Mouse (Mus musculus) urinary bladder, postnatal 10 days (tissue): ENCODE measurements around the gene Cacna1a.
"Not testable (repeated sequence)": the region's sequence is repeated elsewhere in the genome, so short reads cannot be mapped to it uniquely, and the experiment has no call there.

Experiments
- DNase-seq: peaks from one replicate; pipeline ENCODE4 v3.0.0; 2022; ENCODE audit warnings: low spot score

Cacna1a gene

DNA sequence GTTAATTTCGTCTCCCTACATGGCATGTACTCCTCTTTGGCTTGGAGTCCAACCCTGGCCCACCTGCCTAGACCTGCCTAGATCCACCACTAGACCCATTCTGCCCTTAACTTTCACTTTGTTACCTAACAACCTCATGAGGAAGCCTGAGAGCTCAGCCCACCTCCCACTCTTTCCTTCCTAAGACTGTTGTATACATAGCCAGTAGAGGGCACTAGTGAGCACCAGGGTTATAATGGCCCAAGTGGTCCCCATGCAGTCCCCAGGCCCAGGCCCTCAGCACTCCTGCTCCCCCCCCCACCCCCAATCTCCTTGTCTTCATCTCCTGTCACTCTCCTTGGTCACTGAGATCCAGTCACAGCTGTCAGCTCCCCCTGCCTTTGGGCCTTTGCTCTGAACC is 86.2 kb downstream of the Cacna1a start:
- no peak for DNase-seq

- no peak for DNase-seq
Measured at GRCm38 (mm10) chr8:84477341-84477740, 89.1 kb downstream of the Cacna1a start.

DNA sequence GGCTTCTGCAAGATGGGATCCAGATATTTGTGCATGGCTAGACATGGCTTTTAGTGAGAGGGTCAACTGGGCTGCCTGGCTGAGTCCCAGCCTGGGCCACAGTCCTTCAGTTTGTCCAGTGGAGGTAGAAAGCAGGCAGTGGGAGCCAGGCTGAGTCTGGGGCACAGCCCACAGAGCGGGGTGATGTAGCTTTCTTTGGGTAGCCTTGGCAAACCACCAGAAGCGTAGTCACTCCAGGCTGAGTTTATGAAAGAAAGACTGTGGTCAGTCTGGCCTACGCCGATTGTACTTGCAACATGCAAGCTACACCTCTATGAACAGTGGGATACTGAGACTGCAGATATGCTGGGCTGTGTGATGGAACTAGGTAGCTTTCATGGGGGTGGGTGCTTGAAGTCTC is 94.8 kb downstream of the Cacna1a start:
- no peak for DNase-seq

DNA sequence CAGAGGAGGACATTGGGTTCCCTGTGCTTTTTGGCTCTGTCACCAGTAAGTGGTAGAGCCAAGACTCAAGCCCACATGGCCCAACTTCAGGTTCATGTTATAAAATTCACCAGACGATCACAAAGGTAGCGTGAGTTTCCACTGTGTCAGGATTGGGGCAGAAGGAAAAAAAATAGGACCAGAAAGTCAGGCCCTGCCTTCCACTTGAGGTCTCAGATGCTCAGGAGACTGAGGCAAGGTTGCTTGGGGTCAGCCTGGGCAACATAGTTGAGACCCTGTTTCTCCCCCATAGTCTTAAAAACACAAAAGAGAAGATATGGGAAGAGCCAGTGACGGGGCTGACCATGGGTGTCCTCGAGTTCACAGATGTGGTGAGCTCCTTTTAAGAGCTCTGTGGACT is 97.1 kb downstream of the Cacna1a start:
- DNase-seq, result no peak

DNA sequence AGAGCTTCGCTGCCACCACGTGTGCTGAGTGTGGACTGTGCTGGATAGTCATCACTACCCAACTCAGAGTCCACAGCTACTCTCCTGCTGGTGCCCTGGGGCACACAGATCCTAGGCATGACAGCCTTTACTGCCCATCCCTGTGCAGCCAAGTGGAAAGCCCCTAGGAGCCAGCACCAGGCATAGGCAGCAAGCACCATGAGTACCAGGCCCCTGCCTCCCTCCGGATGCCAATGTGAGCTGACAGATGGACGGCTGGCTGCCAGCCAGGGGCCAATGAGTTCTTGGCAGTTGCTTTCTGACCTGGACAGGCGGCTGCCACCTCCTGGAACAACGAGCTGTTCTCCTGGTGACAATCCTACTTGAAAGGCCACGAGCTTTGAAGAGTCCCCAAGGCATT is 97.6 kb downstream of the Cacna1a start:
- no peak for DNase-seq

DNA sequence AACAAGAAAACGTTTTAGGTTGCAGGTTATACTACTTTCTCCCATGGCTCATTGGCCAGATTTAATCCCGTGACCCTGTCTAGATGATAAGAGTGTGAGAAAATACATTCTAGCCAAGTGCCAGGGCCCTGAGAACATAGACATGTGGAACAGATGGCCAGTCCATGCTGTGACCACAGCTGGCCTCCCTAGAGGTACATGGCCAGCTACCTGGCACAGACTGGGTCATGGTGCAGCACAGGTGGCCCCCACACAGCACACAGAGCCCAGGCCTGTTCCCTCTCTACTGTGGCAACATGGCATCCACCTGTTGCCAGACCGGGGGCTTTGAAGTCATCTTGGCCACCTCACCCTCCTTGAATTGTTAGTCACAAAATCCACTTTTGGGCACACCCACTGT is 101.0 kb downstream of the Cacna1a start:
- DNase-seq, result no peak

GRCm38 (mm10) chr8:84494541-84495084 is 106.4 kb downstream of the Cacna1a start:
- no peak for DNase-seq

GRCm38 (mm10) chr8:84501181-84501580 is 112.9 kb downstream of the Cacna1a start:
- no peak for DNase-seq

- DNase-seq, result no peak
Measured at GRCm38 (mm10) chr8:84501671-84502308, 113.5 kb downstream of the Cacna1a start.

DNA sequence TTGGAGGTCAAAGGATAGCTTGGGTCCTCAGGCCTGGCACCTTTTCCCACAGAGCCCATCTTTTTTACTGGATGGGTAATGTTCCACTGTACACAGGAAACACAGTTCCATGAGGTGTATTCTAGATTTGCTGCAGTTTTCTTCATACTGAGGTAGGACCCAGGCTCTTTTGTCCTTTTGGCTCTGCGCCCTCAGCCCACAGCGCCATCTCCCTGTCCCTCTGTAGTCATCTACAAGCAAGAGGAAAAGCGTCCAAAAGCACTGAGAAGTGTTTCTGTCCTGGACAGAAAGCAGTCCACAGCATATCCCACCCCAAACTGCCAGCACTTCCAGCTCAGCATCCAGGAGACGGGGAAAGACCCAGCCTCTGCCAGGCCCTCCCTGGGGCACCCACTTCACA is 114.4 kb downstream of the Cacna1a start:
- no peak for DNase-seq

DNA sequence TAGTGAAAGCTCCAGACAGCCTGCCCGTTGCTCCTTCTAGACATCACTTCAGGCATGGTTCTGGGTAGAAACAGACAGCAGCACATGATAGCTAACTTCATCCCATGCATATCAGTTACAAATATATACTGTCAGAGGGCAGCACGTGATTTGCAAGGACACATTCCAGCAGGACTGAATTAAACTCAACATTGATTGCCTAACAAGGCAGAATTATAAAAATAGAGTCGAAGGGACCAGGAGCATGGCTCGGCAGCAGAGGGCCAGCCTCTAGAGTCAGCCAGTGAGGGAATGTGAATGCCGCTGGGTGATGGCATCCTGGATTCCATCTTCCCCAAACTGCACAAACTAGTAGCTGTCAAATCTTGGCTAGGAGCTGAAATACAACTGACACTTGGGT is 119.0 kb downstream of the Cacna1a start:
- DNase-seq, result no peak

GRCm38 (mm10) chr8:84509764-84510163 is 121.5 kb downstream of the Cacna1a start:
- DNase-seq, result not testable (repeated sequence)

DNA sequence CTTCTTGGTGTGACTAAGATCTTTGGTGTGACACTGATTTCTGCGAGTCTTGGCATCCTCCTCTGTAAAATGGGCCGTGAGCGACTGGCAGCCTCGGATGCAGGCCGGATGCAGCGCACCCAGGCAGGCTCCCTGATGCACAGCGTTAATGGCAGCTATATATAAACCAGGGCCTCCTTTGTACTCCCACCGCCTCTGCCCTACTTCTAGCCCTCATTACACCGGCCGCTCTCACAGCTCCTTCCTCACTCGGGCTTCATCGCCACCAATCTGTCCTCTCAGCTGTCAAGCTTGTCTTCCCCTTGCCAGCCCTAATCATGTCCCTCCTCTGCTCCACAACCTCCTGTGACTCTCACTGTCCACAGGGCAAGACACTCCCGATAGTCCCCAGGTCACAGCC is 123.4 kb downstream of the Cacna1a start:
- DNase-seq, result no peak

- no peak for DNase-seq
Measured at GRCm38 (mm10) chr8:84513765-84514164, 125.5 kb downstream of the Cacna1a start.

DNA sequence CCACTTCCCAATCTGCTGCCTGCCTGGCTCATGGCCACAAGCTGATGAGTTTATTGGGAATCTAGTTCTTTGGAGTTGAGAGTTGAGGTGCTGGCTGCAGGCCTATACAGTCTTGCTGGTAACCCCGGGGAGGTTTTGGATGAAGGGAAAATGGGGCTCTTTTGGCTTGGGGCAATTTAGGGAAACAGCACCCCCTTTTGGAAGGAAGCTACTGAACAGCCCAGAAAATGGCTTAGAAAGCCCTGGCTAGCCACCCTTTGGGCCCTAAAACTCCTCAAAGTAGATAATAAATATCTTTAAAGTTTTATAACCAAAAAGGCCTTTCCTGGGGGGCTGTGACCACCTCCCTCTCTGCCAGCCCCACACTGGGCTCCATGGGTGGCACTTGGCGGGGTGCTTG is 129.9 kb downstream of the Cacna1a start:
- DNase-seq, result no peak

DNA sequence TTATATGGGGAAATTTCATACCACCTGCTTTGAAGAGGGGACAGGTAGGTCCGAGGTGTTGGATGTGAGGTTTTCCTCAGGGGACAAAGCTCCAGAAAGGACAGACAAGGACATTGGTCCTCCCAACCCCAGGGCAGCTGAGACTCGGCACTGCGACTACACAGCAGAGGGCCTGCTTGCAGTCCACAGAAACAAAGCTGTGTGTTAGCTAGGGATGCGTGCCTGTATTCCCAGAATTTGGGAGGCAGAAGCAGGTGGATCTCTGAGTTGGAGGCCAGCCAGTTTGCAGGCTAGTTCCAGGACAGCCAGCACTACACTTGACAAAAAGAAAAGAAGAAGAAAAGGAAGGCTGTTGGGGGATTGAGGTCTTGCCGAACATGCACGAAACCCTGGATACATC is 130.5 kb downstream of the Cacna1a start:
- no peak for DNase-seq

GRCm38 (mm10) chr8:84519767-84520626 is 131.8 kb downstream of the Cacna1a start:
- DNase-seq, result no peak

GRCm38 (mm10) chr8:84520999-84521398 is 132.8 kb downstream of the Cacna1a start:
- no peak for DNase-seq

DNA sequence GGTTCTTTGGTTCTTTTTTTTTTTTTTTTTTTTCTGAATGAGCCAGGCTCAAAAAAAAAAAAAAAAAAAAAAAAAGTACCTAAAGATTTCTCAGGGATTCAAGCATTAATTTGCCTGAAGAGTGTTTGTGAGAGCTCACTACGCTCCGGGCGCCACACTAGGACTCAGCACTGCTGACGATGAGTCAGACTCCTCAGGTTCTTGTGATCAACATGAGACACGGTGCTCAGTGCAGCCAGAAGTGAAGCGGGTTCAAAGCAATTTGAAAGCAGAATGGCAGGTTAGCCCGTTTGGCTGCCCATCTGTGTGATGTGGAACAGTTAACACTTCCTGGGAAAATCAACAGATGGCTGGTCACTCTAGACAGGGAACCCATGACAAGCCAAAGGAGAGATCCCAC is 139.8 kb downstream of the Cacna1a start:
- DNase-seq, result no peak

GRCm38 (mm10) chr8:84529548-84529947 is 141.3 kb downstream of the Cacna1a start:
- DNase-seq, result no peak

- no peak for DNase-seq
Measured at GRCm38 (mm10) chr8:84532725-84533124, 144.5 kb downstream of the Cacna1a start.

DNA sequence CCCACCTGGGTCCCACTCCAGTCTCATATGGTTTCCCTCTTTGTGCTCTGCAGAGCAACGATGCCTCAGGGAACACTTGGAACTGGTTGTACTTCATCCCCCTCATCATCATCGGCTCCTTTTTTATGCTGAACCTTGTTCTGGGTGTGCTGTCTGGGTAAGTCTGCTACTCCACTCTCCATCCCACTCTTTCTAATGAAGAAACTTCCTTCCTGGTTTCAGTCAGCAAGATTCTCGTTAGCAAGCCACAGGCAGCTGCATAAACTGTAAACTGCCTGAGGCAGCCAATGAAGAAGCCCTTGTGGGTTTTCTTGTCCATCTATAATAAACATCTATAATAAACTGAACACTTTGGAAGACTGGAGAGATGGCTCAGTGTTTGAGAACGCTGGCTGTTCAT is 145.1 kb downstream of the Cacna1a start:
- no peak for DNase-seq

DNA sequence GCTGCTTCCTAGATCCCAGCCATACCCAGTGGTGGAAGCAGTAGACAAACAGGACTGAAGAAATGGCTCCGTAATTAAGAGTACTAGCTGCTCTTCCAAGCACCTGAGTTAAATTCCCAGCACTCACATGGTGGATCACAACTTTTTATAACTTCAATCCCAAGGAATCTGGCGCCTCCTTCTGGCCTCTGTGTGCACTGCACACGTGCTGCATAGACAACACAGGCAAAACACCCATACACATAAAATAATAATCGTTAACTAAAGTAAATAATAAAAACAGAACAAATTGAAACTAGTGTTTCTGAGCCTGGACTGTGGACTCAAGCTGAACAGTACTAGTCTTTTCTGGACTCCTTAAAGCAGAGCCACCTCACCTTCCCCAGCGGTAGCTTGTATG is 148.7 kb downstream of the Cacna1a start:
- no peak for DNase-seq
